Mouse (Mus musculus): Measurements from ENCODE around the gene Bckdha. TPM values are rescaled to one million over a fixed set of nuclear protein-coding genes. Genes with fewer than 3 reads are reported as not detected.

Bckdha gene
- total RNA-seq, 2 experiments from 2014 or later = 3.2 to 6.7 TPM

Other genes with a start within 250 kb of the Bckdha start
- gene Cxcl17, start 246.1 kb downstream of the Bckdha start, total RNA-seq (2015; ENCODE audit: low replicate concordance) = not detected in 2 replicates
- not detected in 2 replicates for gene Cxcl17, start 246.1 kb downstream of the Bckdha start, total RNA-seq (2017; ENCODE audit: low replicate concordance)
- gene Ceacam1, start 181.4 kb downstream of the Bckdha start, total RNA-seq (2015; ENCODE audit: low replicate concordance) = 52.0 and 58.4 TPM in 2 replicates
- gene Ceacam1, start 181.4 kb downstream of the Bckdha start, total RNA-seq (2017; ENCODE audit: low replicate concordance) = 9.5 and 13.3 TPM in 2 replicates
- not detected in 2 replicates for gene Ceacam2, start 119.1 kb downstream of the Bckdha start, total RNA-seq (2015; ENCODE audit: low replicate concordance)
- gene Ceacam2, start 119.1 kb downstream of the Bckdha start, total RNA-seq (2017; ENCODE audit: low replicate concordance) = not detected in 2 replicates
- gene Erich4, start 43.1 kb downstream of the Bckdha start, total RNA-seq (2015; ENCODE audit: low replicate concordance) = not detected in 2 replicates
- not detected in 2 replicates for gene Erich4, start 43.1 kb downstream of the Bckdha start, total RNA-seq (2017; ENCODE audit: low replicate concordance)
- gene Dmac2, start 39.6 kb downstream of the Bckdha start, total RNA-seq (2015; ENCODE audit: low replicate concordance) = 3.4 and 7.9 TPM in 2 replicates
- gene Dmac2, start 39.6 kb downstream of the Bckdha start, total RNA-seq (2017; ENCODE audit: low replicate concordance) = 3.0 and 8.5 TPM in 2 replicates
- 2.5 and 3.8 TPM in 2 replicates for gene B3gnt8, start 32.3 kb downstream of the Bckdha start, total RNA-seq (2015; ENCODE audit: low replicate concordance)
- gene B3gnt8, start 32.3 kb downstream of the Bckdha start, total RNA-seq (2017; ENCODE audit: low replicate concordance) = 1.7 and 2.4 TPM in 2 replicates
- gene Exosc5, start 183 bp upstream of the Bckdha start, total RNA-seq (2015; ENCODE audit: low replicate concordance) = 16.2 and 23.1 TPM in 2 replicates
- 4.9 and 11.7 TPM in 2 replicates for gene Exosc5, start 183 bp upstream of the Bckdha start, total RNA-seq (2017; ENCODE audit: low replicate concordance)
- gene Tmem91, start 16.2 kb upstream of the Bckdha start, total RNA-seq (2015; ENCODE audit: low replicate concordance) = not detected in 2 replicates
- 4.2 TPM in 1 of 2 replicates, not detected in the other for gene Tmem91, start 16.2 kb upstream of the Bckdha start, total RNA-seq (2017; ENCODE audit: low replicate concordance)
- gene B9d2, start 21.8 kb upstream of the Bckdha start, total RNA-seq (2015; ENCODE audit: low replicate concordance) = 8.4 and 8.6 TPM in 2 replicates
- gene B9d2, start 21.8 kb upstream of the Bckdha start, total RNA-seq (2017; ENCODE audit: low replicate concordance) = 2.1 and 10.1 TPM in 2 replicates
- gene Tgfb1, start 28.0 kb upstream of the Bckdha start, total RNA-seq (2015; ENCODE audit: low replicate concordance) = 72.4 and 95.2 TPM in 2 replicates
- gene Tgfb1, start 28.0 kb upstream of the Bckdha start, total RNA-seq (2017; ENCODE audit: low replicate concordance) = 15.0 and 19.8 TPM in 2 replicates
- gene Ccdc97, start 60.1 kb upstream of the Bckdha start, total RNA-seq (2015; ENCODE audit: low replicate concordance) = 28.1 and 29.9 TPM in 2 replicates
- 13.9 and 34.8 TPM in 2 replicates for gene Ccdc97, start 60.1 kb upstream of the Bckdha start, total RNA-seq (2017; ENCODE audit: low replicate concordance)
- 186 and 195 TPM in 2 replicates for gene Hnrnpul1, start 95.8 kb upstream of the Bckdha start, total RNA-seq (2015; ENCODE audit: low replicate concordance)
- gene Hnrnpul1, start 95.8 kb upstream of the Bckdha start, total RNA-seq (2017; ENCODE audit: low replicate concordance) = 179 and 256 TPM in 2 replicates
- gene Axl, start 129.7 kb upstream of the Bckdha start, total RNA-seq (2015; ENCODE audit: low replicate concordance) = 51.9 and 61.6 TPM in 2 replicates
- gene Axl, start 129.7 kb upstream of the Bckdha start, total RNA-seq (2017; ENCODE audit: low replicate concordance) = 27.2 and 58.7 TPM in 2 replicates
- not detected in 2 replicates for gene Cyp2s1, start 157.9 kb upstream of the Bckdha start, total RNA-seq (2015; ENCODE audit: low replicate concordance)
- gene Cyp2s1, start 157.9 kb upstream of the Bckdha start, total RNA-seq (2017; ENCODE audit: low replicate concordance) = not detected in 2 replicates
- not detected in 2 replicates for gene Cyp2b10, start 238.6 kb upstream of the Bckdha start, total RNA-seq (2015; ENCODE audit: low replicate concordance)
- gene Cyp2b10, start 238.6 kb upstream of the Bckdha start, total RNA-seq (2017; ENCODE audit: low replicate concordance) = not detected in 2 replicates